Mouse (Mus musculus): Measurements from ENCODE around the gene Gm10197.

DNA sequence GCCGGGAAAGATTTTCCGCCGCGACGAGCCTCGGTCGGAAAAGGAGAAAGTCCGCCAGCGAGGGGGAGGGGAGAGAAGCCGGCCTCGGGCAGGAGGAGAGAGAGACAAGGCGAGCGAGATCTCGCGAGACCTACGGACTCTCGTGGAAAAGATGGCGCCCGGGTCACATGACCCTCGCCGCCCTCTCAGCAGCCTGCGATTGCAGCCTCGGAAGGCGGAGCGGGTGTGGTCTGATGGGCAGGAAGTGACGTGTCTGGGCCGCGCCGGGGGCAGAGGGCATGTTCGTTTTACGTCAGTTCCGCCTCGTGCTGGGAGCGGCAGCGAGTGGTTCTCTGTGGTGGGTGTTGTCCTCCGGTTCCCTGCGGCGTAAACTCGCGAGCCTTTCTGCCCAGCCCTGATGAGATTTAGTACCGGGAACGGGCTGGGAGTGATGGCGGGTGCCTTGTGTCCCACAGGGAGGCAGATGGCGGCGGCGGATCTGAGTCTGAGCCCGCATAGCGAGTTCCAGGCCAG, 19.0 kb upstream of the Gm10197 start, which contains the start of gene Smndc1:
- TF ChIP-seq CTCF (IDR thresholded peaks at IDR 0.05; ENCODE audit: borderline replicate concordance, insufficient read depth, low read depth, low read length) (no peak), POLR2A (IDR thresholded peaks at IDR 0.05; ENCODE audit: borderline replicate concordance, insufficient read depth, low read length) (peak; percentile 88; the same call in 1 of the 2 replicates)

Measured in cerebellum, adult 2 months (tissue).